Mouse (Mus musculus) cerebral cortex, adult 2 months (tissue): ENCODE results near the gene Hoxa11.

Experiments used
- WGBS: fragments of 180-500 bp; shearing (Covaris S2); methylation state at CpG from one replicate; pipeline ENCODE4 v1.1.7; 2018; 5-methylcytosine and 5-hydroxymethylcytosine counted together

Hoxa11 gene

GRCm38 (mm10) chr6:52206882-52207683, 38.5 kb downstream of the Hoxa11 start:
- 6% methylated on average over 4 of the region's 4 CpGs for WGBS

- 5% methylated on average over 55 of the region's 55 CpGs for WGBS
Observed at GRCm38 (mm10) chr6:52205638-52206621, 39.7 kb downstream of the Hoxa11 start.

GRCm38 (mm10) chr6:52205221-52205620, 40.4 kb downstream of the Hoxa11 start:
- 6% methylated on average over 14 of the region's 14 CpGs for WGBS

- WGBS = 2% methylated on average over 65 of the region's 65 CpGs
Observed at GRCm38 (mm10) chr6:52204050-52204752, 41.4 kb downstream of the Hoxa11 start, which contains the start of gene Hoxa5. Hoxa5 (minus strand) TSS chr6:52204587.

GRCm38 (mm10) chr6:52203371-52204049, 42.1 kb downstream of the Hoxa11 start:
- 2% methylated on average over 45 of the region's 46 CpGs for WGBS

GRCm38 (mm10) chr6:52203121-52203370, 42.6 kb downstream of the Hoxa11 start:
- 3% methylated on average over 10 of the region's 10 CpGs for WGBS

- 10% methylated on average over 22 of the region's 22 CpGs for WGBS
Observed at GRCm38 (mm10) chr6:52202362-52203120, 43.1 kb downstream of the Hoxa11 start.

- WGBS = 22% methylated on average over 1 of the region's 1 CpGs
Observed at GRCm38 (mm10) chr6:52201269-52201668, 44.3 kb downstream of the Hoxa11 start.

- WGBS = 14% methylated on average over 10 of the region's 10 CpGs
Observed at GRCm38 (mm10) chr6:52200751-52201250, 44.8 kb downstream of the Hoxa11 start.

GRCm38 (mm10) chr6:52200073-52200750, 45.4 kb downstream of the Hoxa11 start:
- WGBS = 7% methylated on average over 30 of the region's 30 CpGs

- 3% methylated on average over 10 of the region's 10 CpGs for WGBS
Observed at GRCm38 (mm10) chr6:52197271-52197670, 48.3 kb downstream of the Hoxa11 start.

GRCm38 (mm10) chr6:52196811-52197210, 48.8 kb downstream of the Hoxa11 start:
- WGBS = 7% methylated on average over 9 of the region's 9 CpGs

GRCm38 (mm10) chr6:52194690-52195089, 50.9 kb downstream of the Hoxa11 start:
- WGBS = 9% methylated on average over 10 of the region's 10 CpGs
